Mouse (Mus musculus): ENCODE measurements at regions not wholly inside any gene's neighbourhood (a gene's known extent, or its start where the extent isn't known, plus 50 kb on each side); places are given as distances from the start of the nearest gene placed in this dataset.

GRCm38 (mm10) chr3:31389955-31390354, 79.8 kb upstream of the Slc7a14 start:
- TF ChIP-seq POLR2A (IDR thresholded peaks at IDR 0.05; ENCODE audit: control insufficient read depth, low read depth, low read length) (no peak), CTCF (IDR thresholded peaks at IDR 0.05; ENCODE audit: control insufficient read depth, insufficient read depth, insufficient replicate concordance, low read depth, low read length) (no peak)

Data from testis, adult 2 months (tissue).